Mouse (Mus musculus): ENCODE data around the gene Gm3839. TPM values are rescaled to one million over a fixed set of nuclear protein-coding genes. Genes with fewer than 3 reads are reported as not detected.

Gm3839 gene
- polyA plus RNA-seq, 1 experiment from 2014 or later: 2.7 TPM

- Histone ChIP-seq H3K27me3 (replicated peaks; ENCODE audit: control insufficient read depth, insufficient read depth, low read length) (no peaks in the 10 kb centered on the region), H3K4me1 (replicated peaks; ENCODE audit: control insufficient read depth, insufficient read depth, low read length) (no peaks in the 10 kb centered on the region), H3K9ac (ENCODE audit: low read depth, low read length) (no peak overlapping the region), H3K36me3 (ENCODE audit: control insufficient read depth, insufficient read depth, low read length) (no peaks in the 10 kb centered on the region), H3K27ac (ENCODE audit: low read depth, low read length) (no peak overlapping the region), H3K4me3 (ENCODE audit: low read depth, low read length) (no peak overlapping the region), H3K9me3 (ENCODE audit: control insufficient read depth, low read length) (no peaks in the 10 kb centered on the region), H3K4me2 (no peak overlapping the region)
- DNase-seq (ENCODE audit: low spot score) (no peak), ATAC-seq (replicated peaks; ENCODE audit: low FRiP score) (no peak)
These were observed 108.5 kb downstream of the Gm3839 start for GRCm38 (mm10) chr14:11248053-11248452.

- 60% methylated on average over 5 of the region's 5 CpGs for WGBS
- ATAC-seq (replicated peaks; ENCODE audit: low FRiP score) (no peak), DNase-seq (ENCODE audit: low spot score) (no peak)
- no peak overlapping the region for H3K27ac ChIP-seq (ENCODE audit: low read depth, low read length)
- H3K9me3 ChIP-seq (ENCODE audit: control insufficient read depth, low read length): no peaks in the 10 kb centered on the region
- no peak overlapping the region for H3K4me2 ChIP-seq
- H3K4me3 ChIP-seq (ENCODE audit: low read depth, low read length): no peak overlapping the region
- H3K4me1 ChIP-seq (replicated peaks; ENCODE audit: control insufficient read depth, insufficient read depth, low read length): no peaks in the 10 kb centered on the region
- no peaks in the 10 kb centered on the region for H3K27me3 ChIP-seq (replicated peaks; ENCODE audit: control insufficient read depth, insufficient read depth, low read length)
- H3K9ac ChIP-seq (ENCODE audit: low read depth, low read length): no peak overlapping the region
- H3K36me3 ChIP-seq (ENCODE audit: control insufficient read depth, insufficient read depth, low read length): no peaks in the 10 kb centered on the region
These were observed 112.0 kb downstream of the Gm3839 start for GRCm38 (mm10) chr14:11244546-11244945.

- H3K27ac ChIP-seq (ENCODE audit: low read depth, low read length): no peak overlapping the region
- DNase-seq (ENCODE audit: low spot score) (no peak), ATAC-seq (replicated peaks; ENCODE audit: low FRiP score) (no peak)
- no peaks in the 10 kb centered on the region for H3K9me3 ChIP-seq (ENCODE audit: control insufficient read depth, low read length)
- H3K9ac ChIP-seq (ENCODE audit: low read depth, low read length): no peak overlapping the region
- 83% methylated on average over 7 of the region's 7 CpGs for WGBS
- H3K27me3 ChIP-seq (replicated peaks; ENCODE audit: control insufficient read depth, insufficient read depth, low read length): no peaks in the 10 kb centered on the region
- H3K36me3 ChIP-seq (ENCODE audit: control insufficient read depth, insufficient read depth, low read length): no peaks in the 10 kb centered on the region
- no peaks in the 10 kb centered on the region for H3K4me1 ChIP-seq (replicated peaks; ENCODE audit: control insufficient read depth, insufficient read depth, low read length)
- H3K4me2 ChIP-seq: no peak overlapping the region
- H3K4me3 ChIP-seq (ENCODE audit: low read depth, low read length): no peak overlapping the region
These were observed 124.4 kb downstream of the Gm3839 start for GRCm38 (mm10) chr14:11232086-11232485.

Small RNA genes within 50 kb of the gene (microRNA-seq; reads per million reads assigned to microRNA genes)
- not detected for gene Mir5124b (ENCODE audit: borderline number of aligned reads)

Other genes with a start within 250 kb of the Gm3839 start
- 3.1 and 3.5 TPM in 2 replicates for gene Fhit, start 194.7 kb downstream of the Gm3839 start, polyA plus RNA-seq (2014; fragmentation: Nextera tagmentation; extraction: Ambion mirVana)
- gene Ptprg, start 196.8 kb upstream of the Gm3839 start, polyA plus RNA-seq (2014; fragmentation: Nextera tagmentation; extraction: Ambion mirVana): 8.6 and 10.0 TPM in 2 replicates